Mouse (Mus musculus): ENCODE data around the gene Prkn.

The Prkn gene

GRCm38 (mm10) chr17:11918123-11918801 lies 1078.1 kb downstream of the Prkn start:
- DNase-seq (ENCODE audit: low spot score) = no peak

- DNase-seq (ENCODE audit: low spot score) = no peak
Observed at GRCm38 (mm10) chr17:11919581-11919980, 1079.4 kb downstream of the Prkn start.

- DNase-seq (ENCODE audit: low spot score) = no peak
Observed at GRCm38 (mm10) chr17:11921026-11921425, 1080.8 kb downstream of the Prkn start.

- no peak for DNase-seq (ENCODE audit: low spot score)
Observed at GRCm38 (mm10) chr17:11923989-11924388, 1083.8 kb downstream of the Prkn start.

- DNase-seq (ENCODE audit: low spot score) = no peak
Observed at GRCm38 (mm10) chr17:11926865-11927386, 1086.7 kb downstream of the Prkn start.

- DNase-seq (ENCODE audit: low spot score) = no peak
Observed at GRCm38 (mm10) chr17:11931641-11932040, 1091.5 kb downstream of the Prkn start.

- no peak for DNase-seq (ENCODE audit: low spot score)
Observed at GRCm38 (mm10) chr17:11933737-11934136, 1093.6 kb downstream of the Prkn start.

- DNase-seq (ENCODE audit: low spot score) = no peak
Observed at GRCm38 (mm10) chr17:11947436-11947835, 1107.3 kb downstream of the Prkn start.

GRCm38 (mm10) chr17:11949551-11950197 lies 1109.5 kb downstream of the Prkn start:
- DNase-seq (ENCODE audit: low spot score) = no peak

- DNase-seq (ENCODE audit: low spot score) = no peak
Observed at GRCm38 (mm10) chr17:11950198-11950594, 1110.0 kb downstream of the Prkn start.

- DNase-seq (ENCODE audit: low spot score) = no peak
Observed at GRCm38 (mm10) chr17:11955317-11955716, 1115.1 kb downstream of the Prkn start.

GRCm38 (mm10) chr17:11960492-11960891 lies 1120.3 kb downstream of the Prkn start:
- no peak for DNase-seq (ENCODE audit: low spot score)

- no peak for DNase-seq (ENCODE audit: low spot score)
Observed at GRCm38 (mm10) chr17:11962808-11963207, 1122.6 kb downstream of the Prkn start.

GRCm38 (mm10) chr17:11970160-11970559 lies 1130.0 kb downstream of the Prkn start:
- DNase-seq (ENCODE audit: low spot score) = no peak

- DNase-seq (ENCODE audit: low spot score) = no peak
Observed at GRCm38 (mm10) chr17:11972550-11972949, 1132.4 kb downstream of the Prkn start.

- DNase-seq (ENCODE audit: low spot score) = no peak
Observed at GRCm38 (mm10) chr17:11972969-11973787, 1133.0 kb downstream of the Prkn start.

- no peak for DNase-seq (ENCODE audit: low spot score)
Observed at GRCm38 (mm10) chr17:11975062-11975607, 1135.0 kb downstream of the Prkn start.

GRCm38 (mm10) chr17:11978260-11978821 lies 1138.2 kb downstream of the Prkn start:
- no peak for DNase-seq (ENCODE audit: low spot score)

- DNase-seq (ENCODE audit: low spot score) = no peak
Observed at GRCm38 (mm10) chr17:11981666-11982065, 1141.5 kb downstream of the Prkn start.

- no peak for DNase-seq (ENCODE audit: low spot score)
Observed at GRCm38 (mm10) chr17:11988110-11988837, 1148.1 kb downstream of the Prkn start.

- no peak for DNase-seq (ENCODE audit: low spot score)
Observed at GRCm38 (mm10) chr17:11989296-11989695, 1149.1 kb downstream of the Prkn start.
